Mouse (Mus musculus): ENCODE measurements at regions not wholly inside any gene's neighbourhood (a gene's known extent, or its start where the extent isn't known, plus 50 kb on each side); places are given as distances from the start of the nearest gene placed in this dataset.
A peak's percentile ranks its signal among the peaks of the same experiment; 100 is the strongest.
"Not testable (repeated sequence)": the region's sequence is repeated elsewhere in the genome, so short reads cannot be mapped to it uniquely, and the experiment has no call there.

DNA sequence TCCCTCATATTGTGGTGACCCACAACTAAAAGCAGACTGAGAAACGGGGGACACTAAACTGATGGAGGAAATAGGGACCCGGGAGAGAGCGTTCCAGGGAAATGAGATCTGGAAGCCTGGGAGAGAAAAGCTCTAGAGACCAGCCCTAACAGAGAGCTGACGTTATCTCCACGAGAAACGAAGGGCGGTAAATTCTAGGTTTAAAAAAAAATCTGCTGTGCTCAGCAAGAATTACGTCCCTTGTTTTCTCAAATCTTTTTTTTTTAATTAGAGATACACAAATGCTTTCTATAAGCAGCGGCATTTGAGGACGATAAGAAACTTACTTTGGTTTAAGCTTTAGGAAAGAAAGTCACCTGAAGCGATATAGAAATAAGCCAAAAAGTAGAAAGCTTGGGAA is 145.7 kb downstream of the Cand1 start:
- no peak for ATAC-seq

- no peak for ATAC-seq
Observed at GRCm38 (mm10) chr10:119087886-119088285, 152.0 kb downstream of the Cand1 start.

- ATAC-seq = no peak
Observed at GRCm38 (mm10) chr10:119087071-119087665, 152.7 kb downstream of the Cand1 start.

DNA sequence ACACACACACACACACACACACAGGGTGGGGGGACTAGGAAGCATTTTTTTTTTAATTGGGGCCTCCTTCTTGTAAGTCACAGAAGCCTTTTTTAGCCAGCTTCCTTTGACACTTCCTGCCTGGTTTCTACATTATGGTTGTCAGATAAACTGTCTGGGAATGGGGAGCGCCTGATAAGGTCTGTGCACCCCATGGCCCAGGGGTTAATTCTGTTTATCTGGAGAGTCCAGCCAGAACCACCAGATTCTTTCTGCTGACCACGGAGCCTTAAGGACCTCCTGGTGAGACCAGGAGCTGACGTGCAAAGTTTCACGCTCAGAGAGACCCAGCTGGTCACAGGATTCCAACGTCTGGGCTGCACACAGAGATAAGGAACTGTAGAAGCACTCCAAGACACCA is 153.4 kb downstream of the Cand1 start:
- ATAC-seq = no peak

DNA sequence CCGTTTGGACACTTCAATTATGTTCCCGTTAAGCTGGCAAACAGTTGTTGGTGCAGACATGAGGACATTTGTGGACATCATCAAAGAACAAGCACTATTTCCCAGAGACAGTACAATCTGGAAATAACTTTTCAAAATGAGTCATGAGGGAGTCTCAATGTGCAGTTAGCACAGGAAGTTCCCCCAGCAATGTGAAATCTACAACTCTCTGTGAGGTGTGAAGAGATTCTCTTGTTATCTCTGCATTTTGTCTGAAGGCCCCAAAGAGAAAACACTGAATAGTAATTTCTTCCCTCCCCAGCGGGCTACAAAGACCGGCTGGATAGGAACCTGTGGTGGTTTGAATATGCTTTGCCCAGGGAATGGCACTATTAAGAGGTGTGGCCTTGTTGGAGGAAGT is 156.4 kb downstream of the Cand1 start:
- ATAC-seq = peak; percentile 47

DNA sequence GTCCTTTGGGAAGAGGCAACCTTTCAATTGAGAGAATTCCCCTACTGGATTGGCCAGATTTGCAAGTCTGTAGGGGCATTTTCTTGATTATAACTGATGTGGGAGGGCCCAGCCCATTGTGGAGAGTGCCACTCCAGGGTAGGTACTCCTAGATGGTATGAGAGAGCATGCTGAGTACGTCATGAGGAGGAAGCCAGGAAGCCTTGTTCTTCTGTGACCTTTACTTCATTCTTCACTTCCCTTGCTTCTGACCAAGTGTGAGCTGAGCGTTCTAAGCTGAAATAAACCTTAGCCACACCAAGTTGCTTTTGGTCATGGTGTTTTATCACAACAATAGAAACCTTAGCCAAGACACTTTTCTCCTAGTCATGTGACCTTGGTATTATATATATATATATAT is 157.0 kb downstream of the Cand1 start:
- no peak for ATAC-seq

DNA sequence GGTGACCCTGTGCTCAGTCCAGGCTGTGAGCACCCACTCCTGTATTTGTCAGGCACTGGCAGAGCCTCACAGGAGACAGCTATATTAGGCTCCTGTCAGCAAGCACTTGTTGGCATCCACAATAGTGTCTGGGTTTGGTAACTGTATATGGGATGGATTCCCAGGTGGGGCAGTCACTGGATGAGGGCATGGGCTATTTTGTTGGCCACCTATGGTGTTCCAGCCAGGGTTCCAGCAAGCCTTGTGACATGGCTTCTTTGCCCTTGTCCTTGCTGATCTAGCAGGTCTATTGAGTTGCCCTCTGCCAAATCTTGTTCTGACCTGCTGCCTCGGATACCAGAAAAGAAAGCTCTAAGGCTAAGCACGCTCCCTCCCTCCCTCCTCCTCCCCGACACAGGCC is 158.1 kb downstream of the Cand1 start:
- ATAC-seq = not testable (repeated sequence)

GRCm38 (mm10) chr10:119076100-119076566 is 163.7 kb downstream of the Cand1 start:
- ATAC-seq = no peak

GRCm38 (mm10) chr10:119074887-119075286 is 165.0 kb downstream of the Cand1 start:
- no peak for ATAC-seq

DNA sequence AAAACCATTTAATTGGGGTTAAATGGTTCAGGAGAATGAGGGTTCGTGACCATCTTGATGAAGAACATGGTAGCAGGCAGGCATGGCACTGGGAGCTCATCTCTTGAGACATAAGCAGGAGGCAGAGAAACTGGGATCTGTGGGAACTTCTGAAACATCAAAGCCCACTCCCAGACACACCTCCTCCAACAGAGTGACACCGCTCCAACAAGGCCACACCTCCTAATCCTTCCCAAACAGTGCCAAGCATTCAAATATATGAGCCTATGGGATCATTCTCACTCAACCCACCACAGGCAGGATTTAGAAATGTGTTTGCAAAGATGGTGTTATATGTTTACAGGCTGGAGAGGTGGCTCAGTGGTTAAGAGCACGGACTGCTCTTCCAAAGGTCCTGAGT is 165.9 kb downstream of the Cand1 start:
- no peak for ATAC-seq

DNA sequence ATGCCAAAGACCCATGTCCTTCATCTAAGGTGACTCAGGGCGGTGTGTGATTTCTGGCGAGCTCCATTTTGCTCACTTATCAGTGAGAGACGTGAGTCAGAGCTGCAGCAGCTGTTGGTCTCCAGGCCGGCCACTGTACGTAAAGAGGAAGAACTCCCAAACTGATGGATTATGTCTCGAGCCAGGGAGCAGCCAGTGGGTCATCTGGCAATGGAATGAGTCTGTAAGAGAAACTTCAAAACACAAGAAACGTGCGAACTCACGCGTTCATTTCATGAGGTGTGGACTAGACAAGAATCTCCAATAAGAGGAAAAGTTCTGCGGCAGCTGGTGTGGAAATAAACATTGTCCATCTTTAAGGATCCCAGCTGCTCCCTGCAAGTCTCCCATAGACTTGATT is 170.4 kb downstream of the Cand1 start:
- ATAC-seq = no peak

- no peak for ATAC-seq
Observed at GRCm38 (mm10) chr10:119067838-119068237, 172.0 kb downstream of the Cand1 start.

GRCm38 (mm10) chr10:119067366-119067765 is 172.5 kb downstream of the Cand1 start:
- no peak for ATAC-seq

- ATAC-seq = peak; percentile 86
Observed at GRCm38 (mm10) chr10:119065974-119066373, 173.9 kb downstream of the Cand1 start.

DNA sequence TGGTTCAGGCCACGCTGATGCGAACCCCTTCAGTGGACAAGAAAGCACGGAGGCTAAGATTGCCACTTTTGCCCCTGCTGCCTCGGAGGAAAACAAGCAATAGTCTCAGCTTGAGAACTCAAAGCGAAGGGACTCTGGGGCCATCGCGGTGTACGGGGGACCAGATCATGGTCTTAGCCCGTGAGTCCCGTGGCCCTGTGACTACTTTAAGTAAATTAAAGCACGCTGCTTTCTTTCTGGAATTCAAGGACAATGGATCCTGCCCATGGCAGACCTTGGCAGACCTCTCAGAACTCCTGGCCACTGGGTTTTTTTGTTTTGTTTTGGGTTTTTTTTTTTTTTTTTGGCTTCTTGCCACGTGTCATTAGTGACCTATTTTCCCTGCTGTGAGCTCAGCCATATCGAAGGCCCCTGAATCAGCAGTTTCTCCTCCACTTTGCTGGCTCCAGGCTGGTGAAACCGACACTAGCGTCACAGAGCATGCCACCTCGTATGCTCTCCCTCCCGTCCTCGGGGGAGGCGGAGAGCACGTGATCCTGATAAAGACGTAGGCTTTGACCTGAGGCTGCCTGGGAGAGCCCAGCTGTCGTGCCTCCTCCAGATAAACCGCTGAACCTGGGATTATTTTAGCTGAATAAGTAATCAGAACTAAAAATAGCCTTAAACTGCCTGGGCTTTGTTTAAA is 174.6 kb downstream of the Cand1 start:
- peak; percentile 60 for ATAC-seq

DNA sequence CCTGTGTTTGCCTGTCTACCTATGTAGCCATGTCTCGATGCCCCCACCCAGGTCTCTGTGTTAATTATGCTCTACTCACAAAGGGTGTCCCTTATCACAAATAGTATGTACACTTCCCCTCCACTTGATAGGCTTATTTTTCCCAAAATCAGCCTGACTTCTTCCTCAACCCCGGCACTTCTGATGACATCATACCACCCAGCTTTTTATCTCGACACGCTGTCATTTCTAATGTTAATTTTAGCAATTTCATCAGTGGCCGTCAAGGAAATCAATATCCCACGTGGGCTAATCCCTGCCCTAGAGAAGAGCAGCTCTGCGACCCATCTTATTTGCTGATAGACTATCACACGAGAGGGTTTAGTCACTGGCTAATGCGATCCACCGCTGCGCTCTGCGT is 175.6 kb downstream of the Cand1 start:
- no peak for ATAC-seq

GRCm38 (mm10) chr10:119063209-119063699 is 176.6 kb downstream of the Cand1 start:
- no peak for ATAC-seq

- no peak for ATAC-seq
Observed at GRCm38 (mm10) chr10:119061958-119062599, 177.8 kb downstream of the Cand1 start.

DNA sequence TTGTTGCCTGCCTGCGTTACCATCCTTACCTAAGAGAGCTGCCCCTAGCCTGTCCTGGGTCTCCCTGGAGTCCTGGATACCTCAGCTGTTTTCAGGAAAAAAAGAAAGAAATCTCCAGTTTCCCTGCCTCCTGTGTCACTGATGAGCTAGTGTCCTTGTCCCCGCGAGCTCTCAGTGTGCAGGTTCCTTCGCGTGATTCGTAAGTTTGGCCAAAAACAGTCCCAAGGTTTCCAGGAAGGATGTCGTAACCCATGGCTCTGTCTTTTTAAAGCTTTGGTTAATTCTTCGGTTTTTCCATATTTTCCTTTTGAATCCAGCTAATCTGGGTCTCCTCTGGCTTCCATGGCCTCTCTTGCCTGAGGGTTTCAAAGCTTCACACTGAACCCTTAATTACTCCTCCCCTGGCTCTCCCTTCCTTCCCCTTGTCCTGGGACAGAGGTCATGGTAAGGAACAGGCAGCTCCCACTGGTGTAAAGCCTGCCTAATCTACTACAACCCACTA is 178.5 kb downstream of the Cand1 start:
- no peak for ATAC-seq

DNA sequence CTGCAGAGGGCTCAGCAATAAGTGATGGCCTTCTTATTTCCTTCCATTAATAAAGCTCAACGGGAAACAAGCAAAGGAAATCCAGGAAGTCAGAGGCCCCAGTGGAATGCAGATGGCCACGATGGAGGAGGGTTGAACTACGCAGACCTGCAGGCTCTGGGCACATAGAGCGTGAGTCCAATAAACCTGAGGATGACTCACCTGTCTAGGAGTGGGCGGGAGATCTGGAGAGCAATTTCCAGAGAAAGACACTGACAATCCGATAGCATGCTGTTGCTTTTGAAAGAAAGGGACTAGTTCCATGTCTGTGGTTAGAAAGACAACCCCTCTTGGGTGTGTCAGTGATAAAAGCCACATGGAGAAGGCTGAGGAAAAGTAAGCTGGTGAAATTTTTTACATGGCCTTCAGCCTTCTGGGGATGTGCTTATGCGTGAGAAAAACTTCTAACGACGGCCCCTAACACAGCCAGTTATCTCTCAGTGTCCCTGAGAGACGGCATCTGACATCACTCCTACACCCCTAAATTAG is 181.3 kb downstream of the Cand1 start:
- ATAC-seq = no peak

DNA sequence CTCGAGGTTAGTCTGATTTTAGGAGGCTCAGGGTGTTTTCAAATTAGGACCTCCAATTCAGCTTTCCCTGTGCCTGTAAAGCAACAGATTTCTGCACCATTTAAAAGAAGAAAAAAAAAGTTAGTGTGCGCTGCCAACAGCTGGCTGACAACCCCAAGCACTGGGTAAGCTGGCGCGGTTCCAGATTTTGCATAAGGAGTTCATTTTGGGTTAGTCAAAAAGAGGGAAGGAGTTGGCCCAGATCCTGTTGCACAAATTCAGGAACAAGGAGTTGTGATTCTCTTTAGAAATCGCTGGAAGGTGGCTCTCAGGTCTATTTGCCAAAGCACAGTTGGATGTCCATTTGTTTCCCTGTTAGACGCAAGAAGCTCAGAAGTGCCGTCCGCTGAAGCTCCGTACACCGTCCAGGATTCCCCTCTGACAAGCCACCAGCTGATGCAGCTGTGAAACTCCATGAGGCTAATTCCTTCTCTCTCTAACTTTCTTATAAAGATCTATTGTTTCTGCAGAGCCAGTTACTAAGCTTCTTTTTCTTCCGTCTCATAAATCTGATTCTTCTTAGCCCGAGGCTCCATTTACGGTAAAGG is 184.6 kb downstream of the Cand1 start:
- ATAC-seq = no peak

GRCm38 (mm10) chr10:119054191-119055175 is 184.5 kb upstream of the Dyrk2 start:
- ATAC-seq = no peak
